Mouse (Mus musculus) CD8-positive naive resting alpha-beta T cell, adult 57 days (primary cell): ENCODE results near the gene Ccdc87. TPM values are rescaled to one million over a fixed set of nuclear protein-coding genes. Genes with fewer than 3 reads are reported as not detected.

Experiments used
- total RNA-seq: library from RNA; stranded (reverse); gene quantifications from one replicate; pipeline ENCODE4 v1.2.4, GENCODE M21; 2023

Gene Ccdc87
- total RNA-seq, result not detected

GRCm38 (mm10) chr19:4839149-4839548 lies at the start of gene Ccdc87, which contains the start of gene Ccs:
Gene Ccdc87 (plus strand): TSS chr19:4839366.
Gene Ccs (minus strand): TSS chr19:4839332.

GRCm38 (mm10) chr19:4793831-4794422 lies 45.2 kb upstream of the Ccdc87 start, which contains the start of gene Rbm4:
Gene Rbm4 (minus strand): TSS chr19:4793901.

GRCm38 (mm10) chr19:4811063-4811908 lies 27.9 kb upstream of the Ccdc87 start, which contains the start of the genes Gm21992 and Rbm14:
Gene Gm21992 (minus strand): TSS chr19:4811612.
Gene Rbm14 (minus strand): TSS chr19:4811634.

GRCm38 (mm10) chr19:4854552-4855469 lies 15.6 kb downstream of the Ccdc87 start, which contains the start of gene Ctsf:
Gene Ctsf (plus strand): TSS chr19:4855130.

GRCm38 (mm10) chr19:4877785-4878184 lies 38.6 kb downstream of the Ccdc87 start, which contains the start of gene Actn3:
Gene Actn3 (minus strand): TSS chr19:4877909.

GRCm38 (mm10) chr19:4878405-4879323 lies 39.5 kb downstream of the Ccdc87 start, which contains the start of gene Zdhhc24:
Gene Zdhhc24 (plus strand): TSS chr19:4878668.

Other genes starting within 250 kb of the Ccdc87 start
- gene Lrfn4, start 223.7 kb upstream of the Ccdc87 start, total RNA-seq, result 0.40 TPM
- gene Rce1, start 213.7 kb upstream of the Ccdc87 start, total RNA-seq, result 47.9 TPM
- gene Gm960, start 140.7 kb upstream of the Ccdc87 start, total RNA-seq, result not detected
- gene Sptbn2, start 128.2 kb upstream of the Ccdc87 start, total RNA-seq, result not detected
- gene Rbm4b, start 82.9 kb upstream of the Ccdc87 start, total RNA-seq, result 22.8 TPM
- 80.8 TPM for gene Rbm4, start 45.5 kb upstream of the Ccdc87 start, total RNA-seq
- gene Gm21992, start 27.8 kb upstream of the Ccdc87 start, total RNA-seq, result 35.5 TPM
- 76.2 TPM for gene Rbm14, start 27.7 kb upstream of the Ccdc87 start, total RNA-seq
- gene Ccs, start within 50 bp of the Ccdc87 start, total RNA-seq, result 45.2 TPM
- gene Ctsf, start 15.8 kb downstream of the Ccdc87 start, total RNA-seq, result 3.5 TPM
- 0.21 TPM for gene Actn3, start 38.5 kb downstream of the Ccdc87 start, total RNA-seq
- gene Zdhhc24, start 39.3 kb downstream of the Ccdc87 start, total RNA-seq, result 5.0 TPM
- 2.1 TPM for gene Bbs1, start 67.3 kb downstream of the Ccdc87 start, total RNA-seq
- gene Dpp3, start 88.9 kb downstream of the Ccdc87 start, total RNA-seq, result 66.5 TPM
- gene Peli3, start 103.8 kb downstream of the Ccdc87 start, total RNA-seq, result 1.2 TPM
- gene Mrpl11, start 122.8 kb downstream of the Ccdc87 start, total RNA-seq, result 27.2 TPM
- 1.6 TPM for gene Npas4, start 150.9 kb downstream of the Ccdc87 start, total RNA-seq
- 4.4 TPM for gene Slc29a2, start 184.5 kb downstream of the Ccdc87 start, total RNA-seq
- gene B4gat1, start 199.5 kb downstream of the Ccdc87 start, total RNA-seq, result 4.3 TPM
- gene AC124502.3, start 199.5 kb downstream of the Ccdc87 start, total RNA-seq, result 1.2 TPM
- 60.1 TPM for gene Brms1, start 202.0 kb downstream of the Ccdc87 start, total RNA-seq
- 4.6 TPM for gene Rin1, start 211.1 kb downstream of the Ccdc87 start, total RNA-seq
- gene Cd248, start 228.7 kb downstream of the Ccdc87 start, total RNA-seq, result not detected
- gene Tmem151a, start 246.2 kb downstream of the Ccdc87 start, total RNA-seq, result not detected
- 26.5 TPM for gene Yif1a, start 249.2 kb downstream of the Ccdc87 start, total RNA-seq